Mouse (Mus musculus) gastrocnemius, postnatal 10 days (tissue): ENCODE results near the gene Etl4. TPM values are rescaled to one million over a fixed set of nuclear protein-coding genes. Genes with fewer than 3 reads are reported as not detected.

ENCODE experiments used
- DNase-seq: peaks from one replicate; pipeline ENCODE4 v3.0.0; 2021; ENCODE audit warnings: mixed read lengths
- total RNA-seq, 2 experiments: library from RNA; stranded (reverse); gene quantifications; 2 replicates each; pipeline ENCODE4 v1.2.3; 2021

Etl4 gene
- total RNA-seq, 2 experiments from 2014 or later: 38.2 to 51.1 TPM

- DNase-seq: no peak
Observed at GRCm38 (mm10) chr2:20568456-20568855, 658.9 kb downstream of the Etl4 start.

DNA sequence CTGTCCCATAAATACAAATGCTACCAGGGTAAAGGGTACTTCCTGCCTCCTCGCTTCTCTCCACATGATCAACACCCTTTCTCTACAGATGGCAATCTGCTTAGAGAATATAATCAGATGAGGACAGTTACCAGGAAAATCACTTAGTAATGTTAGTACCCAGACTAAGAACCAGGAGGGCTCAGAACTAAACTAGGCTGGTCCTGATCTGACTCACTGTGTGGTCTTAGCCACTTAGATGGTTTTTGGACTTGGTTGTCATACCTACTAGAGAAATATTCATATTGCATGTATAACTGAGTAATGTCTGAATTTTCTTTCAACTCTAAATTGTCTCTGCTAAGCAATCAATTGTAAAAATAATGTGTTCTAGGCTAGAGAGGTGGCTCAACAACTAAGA lies 662.4 kb downstream of the Etl4 start:
- DNase-seq: no peak

GRCm38 (mm10) chr2:20580331-20580730 lies 670.8 kb downstream of the Etl4 start:
- DNase-seq: no peak

DNA sequence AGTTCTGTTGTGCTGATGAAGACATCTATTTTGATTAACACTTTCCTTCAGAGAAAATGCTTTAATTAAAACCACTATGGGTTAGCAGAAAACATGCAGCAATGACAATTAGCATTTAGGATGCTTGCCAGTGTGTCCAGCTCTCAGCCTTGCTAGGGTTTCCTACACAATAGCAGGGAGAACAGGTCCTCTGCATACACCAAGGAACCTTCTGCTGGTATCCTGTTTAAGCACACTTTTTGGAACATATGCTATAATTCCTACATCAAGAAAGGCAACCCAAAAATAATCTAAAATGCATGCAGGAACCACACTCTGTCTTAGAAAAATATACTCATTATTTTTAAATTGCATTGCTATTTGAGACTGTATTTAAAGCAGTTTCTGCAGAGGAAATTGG lies 673.5 kb downstream of the Etl4 start:
- no peak for DNase-seq

DNA sequence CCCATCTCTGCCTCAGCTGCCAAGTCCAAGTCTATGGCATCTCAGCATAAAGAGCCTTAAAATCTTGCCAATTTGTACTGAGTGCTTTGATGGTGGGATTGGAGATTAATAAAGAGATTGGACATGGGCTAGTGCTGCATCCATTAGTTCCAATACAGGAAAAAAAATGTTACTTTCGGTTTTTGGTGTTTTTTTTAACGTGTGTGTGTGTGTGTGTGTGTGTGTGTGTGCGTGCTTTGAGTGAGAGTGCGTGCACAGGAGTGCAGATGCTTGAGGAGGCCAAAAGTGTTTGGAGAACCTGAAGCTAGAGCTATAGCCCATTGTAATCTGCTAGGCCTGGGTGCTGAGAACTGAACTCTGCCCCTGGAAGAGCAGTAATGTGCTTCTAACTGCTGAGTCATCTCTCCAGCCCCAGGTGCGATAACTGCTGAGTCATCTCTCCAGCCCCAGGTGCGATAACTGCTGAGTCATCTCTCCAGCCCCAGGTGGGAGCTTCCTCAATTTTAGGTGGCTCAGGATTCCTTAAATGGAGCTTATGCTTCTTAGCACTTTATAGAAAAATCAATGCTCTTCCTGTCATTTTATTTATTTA lies 674.1 kb downstream of the Etl4 start:
- no peak for DNase-seq

DNA sequence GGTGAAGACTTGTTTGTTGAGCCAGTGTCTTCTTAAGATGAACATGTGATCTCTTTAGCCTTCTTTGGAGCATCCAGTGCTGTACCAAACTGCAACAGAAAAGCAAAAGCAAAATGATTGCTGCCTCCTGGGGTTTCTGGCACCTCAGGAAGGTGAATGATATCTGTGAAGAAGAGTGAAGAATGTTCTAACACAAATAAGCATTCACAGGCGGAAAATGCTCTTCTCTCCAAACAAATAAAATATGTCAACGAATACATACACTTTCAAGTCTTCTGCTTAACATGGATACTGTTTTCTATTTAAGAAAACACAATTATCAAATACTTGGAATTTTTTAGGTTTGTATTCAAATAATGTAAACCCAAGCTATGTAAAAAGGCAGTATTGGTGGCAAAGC lies 678.3 kb downstream of the Etl4 start:
- DNase-seq: no peak

GRCm38 (mm10) chr2:20588631-20589030 lies 679.1 kb downstream of the Etl4 start:
- DNase-seq: no peak

DNA sequence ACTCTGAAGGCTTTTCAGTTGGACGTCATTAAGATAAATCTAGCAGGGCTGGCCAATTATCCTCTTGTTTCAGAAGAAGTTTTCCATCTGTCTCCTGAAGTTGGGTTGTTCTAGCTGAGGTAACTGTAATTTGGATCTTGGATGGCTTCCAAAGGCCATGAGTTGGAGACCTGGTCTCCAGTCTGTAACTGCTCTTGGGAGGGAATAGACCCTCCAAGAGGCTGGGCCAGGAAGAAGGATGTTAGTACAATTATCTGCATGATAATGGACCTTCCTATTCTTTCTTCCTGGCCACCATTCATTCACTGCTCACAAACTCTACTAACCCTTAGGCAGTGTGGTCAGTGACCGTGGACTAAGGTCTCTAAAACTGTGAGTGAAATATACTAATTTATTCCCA lies 684.5 kb downstream of the Etl4 start:
- no peak for DNase-seq

DNA sequence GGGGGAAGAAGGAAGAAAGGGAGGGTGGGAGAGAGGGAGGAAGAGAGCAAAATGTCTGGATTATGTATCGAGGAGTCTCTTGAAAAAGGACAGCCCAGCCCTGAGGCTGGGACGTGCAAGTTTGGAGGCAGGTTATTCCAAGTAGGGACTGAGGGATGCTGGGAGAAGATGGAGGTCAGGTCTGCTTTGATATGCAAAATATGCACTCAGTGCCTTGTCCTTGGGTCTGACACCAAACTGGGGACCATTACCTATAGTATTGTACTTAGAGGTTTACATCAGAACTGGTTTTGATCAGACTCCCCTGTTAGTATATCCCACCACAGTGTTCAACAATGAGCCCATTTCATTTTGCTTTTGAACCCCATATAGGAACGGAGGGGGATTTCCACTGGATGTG lies 685.4 kb downstream of the Etl4 start:
- DNase-seq: no peak

DNA sequence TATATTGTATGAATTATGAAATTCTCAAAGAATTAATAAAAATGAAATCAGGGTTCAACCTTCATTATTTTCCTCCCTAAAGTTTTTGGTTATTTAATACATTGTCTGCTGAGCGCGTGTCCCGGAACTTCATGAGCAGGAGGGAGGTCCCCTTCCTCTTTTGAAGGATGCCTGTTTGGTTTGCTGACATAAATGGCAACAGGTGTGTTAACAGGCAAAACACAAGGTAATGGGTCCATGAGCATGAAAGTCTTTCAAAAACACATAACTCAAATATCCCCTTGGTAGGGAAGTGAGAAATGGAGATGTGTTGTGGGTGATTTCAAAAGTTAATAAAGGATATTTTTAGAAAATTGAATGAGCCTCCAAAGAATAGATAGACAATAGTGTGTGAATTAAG lies 687.0 kb downstream of the Etl4 start:
- DNase-seq: no peak

DNA sequence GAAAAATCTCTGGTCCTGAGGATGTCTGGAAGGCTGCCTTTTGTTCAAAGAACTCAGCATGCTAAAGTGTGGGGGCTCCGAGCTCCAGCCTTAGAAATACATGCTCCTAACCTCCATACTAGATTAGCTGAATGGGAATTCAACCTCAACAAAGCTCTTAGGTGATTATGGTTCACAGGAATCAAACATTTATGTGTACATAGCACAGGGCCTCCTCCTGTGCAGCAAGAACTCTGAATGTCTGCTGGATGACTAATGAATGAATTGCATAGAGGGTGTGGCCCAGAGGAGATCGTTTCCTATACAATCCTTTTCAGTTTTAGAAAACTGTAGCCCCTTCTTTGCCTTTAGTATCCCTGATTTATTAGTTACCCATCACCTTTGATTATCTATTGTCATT lies 687.6 kb downstream of the Etl4 start:
- DNase-seq: no peak

- no peak for DNase-seq
Observed at GRCm38 (mm10) chr2:20602656-20603055, 693.1 kb downstream of the Etl4 start.

GRCm38 (mm10) chr2:20603536-20603935 lies 694.0 kb downstream of the Etl4 start:
- no peak for DNase-seq

DNA sequence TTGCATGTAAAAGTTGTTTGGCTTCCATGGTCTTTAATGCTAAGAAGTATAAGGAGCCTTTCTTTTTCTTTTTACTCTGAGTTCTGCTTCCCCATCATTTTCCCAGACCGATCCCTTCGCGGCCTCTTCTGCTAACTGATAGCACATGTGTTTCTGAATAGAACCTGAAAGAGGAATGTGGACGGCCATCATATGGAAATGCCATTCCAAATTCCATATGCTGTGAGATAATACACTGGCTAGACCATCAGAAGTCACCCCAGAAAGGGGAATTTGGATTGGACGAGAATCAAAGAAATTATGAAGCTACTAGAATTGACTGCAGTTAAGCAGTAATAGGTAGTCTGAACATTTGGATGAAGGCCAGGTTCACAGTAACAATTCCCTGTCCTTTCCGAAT lies 694.4 kb downstream of the Etl4 start:
- DNase-seq: no peak

GRCm38 (mm10) chr2:20609203-20609602 lies 699.6 kb downstream of the Etl4 start:
- DNase-seq: no peak

DNA sequence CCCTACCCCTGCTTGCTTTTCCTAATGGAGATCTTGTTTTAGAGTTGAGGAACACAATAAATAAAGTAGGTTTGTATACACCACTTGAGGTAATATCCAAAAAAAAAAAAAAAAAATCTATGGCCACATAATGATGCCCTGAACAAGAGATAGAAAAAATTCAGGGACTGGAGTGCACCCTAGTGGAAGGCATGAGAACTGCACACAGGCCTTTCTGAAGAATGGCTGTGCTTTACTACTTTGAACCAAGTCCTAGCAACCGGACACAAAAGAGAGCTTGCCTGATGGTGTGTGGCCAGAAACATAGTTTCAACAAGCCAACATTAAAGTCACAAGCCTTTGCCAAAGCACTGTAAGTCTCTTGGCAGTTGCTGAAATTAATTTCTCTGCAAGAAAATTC lies 706.4 kb downstream of the Etl4 start:
- peak; percentile 46 for DNase-seq

DNA sequence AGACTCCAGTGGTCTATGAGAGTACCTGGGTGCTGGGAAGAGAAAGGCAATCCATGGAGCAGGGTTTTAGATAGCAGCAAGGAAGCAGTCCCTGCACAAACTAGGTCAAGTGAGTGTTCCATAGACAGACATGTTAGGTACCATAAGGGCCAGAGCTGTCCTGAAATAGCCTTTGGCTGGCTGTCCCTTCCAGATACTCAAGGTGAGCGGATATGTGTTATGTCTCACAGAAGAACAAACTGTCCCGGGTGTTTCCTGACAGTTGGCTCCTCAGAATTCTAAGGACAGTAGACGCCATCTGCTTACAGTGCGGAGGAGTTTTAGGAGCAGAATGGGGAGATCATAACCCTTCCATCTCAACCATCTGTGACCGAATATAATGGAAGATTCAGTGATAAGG lies 708.8 kb downstream of the Etl4 start:
- DNase-seq: no peak

GRCm38 (mm10) chr2:20619881-20620280 lies 710.3 kb downstream of the Etl4 start:
- no peak for DNase-seq

DNA sequence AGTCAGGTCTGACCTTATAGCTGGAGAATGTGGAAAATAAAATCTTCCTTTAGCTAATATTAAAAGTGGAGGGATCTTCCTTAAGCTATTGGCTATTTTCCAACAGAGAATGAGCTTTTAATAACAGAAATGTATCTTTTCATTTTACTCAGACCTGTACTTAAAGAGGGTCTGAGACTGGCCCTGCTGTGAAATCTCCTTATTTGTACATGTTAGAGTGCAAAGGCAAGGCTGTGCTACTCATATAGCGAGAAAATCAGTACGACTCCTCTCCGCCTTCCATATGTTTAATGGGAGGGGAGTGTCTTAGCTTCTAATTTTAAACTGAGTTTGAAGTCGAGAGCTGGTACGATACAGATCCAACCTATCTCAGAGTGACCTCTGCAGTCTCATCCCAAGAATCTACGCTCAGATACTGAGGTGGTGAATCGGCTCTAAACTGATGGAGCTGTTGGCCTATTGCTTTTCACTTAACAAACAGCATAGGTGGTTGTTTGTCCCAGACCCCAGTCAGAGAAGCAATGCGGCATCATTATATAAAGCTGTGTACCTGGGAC lies 719.7 kb downstream of the Etl4 start:
- no peak for DNase-seq

DNA sequence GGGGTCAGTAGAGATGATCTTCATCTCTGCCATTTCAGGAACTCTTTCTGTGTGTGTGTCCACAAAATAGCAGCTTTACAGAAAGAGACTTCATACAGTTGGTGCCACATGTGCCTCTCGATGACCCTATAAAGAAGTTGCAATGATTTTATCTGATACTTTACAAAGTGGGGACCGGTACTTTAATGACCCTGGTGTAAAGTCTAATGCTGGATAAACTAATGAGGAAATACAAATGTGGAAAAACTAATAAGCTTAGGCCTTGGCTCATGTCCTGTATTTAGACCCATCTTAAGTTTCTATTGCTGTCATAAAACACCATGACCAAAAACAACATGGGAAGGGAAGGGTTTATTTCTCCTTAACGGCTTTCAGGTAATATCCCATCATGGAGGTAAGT lies 729.0 kb downstream of the Etl4 start:
- no peak for DNase-seq

GRCm38 (mm10) chr2:20639721-20640120 lies 730.1 kb downstream of the Etl4 start:
- no peak for DNase-seq

DNA sequence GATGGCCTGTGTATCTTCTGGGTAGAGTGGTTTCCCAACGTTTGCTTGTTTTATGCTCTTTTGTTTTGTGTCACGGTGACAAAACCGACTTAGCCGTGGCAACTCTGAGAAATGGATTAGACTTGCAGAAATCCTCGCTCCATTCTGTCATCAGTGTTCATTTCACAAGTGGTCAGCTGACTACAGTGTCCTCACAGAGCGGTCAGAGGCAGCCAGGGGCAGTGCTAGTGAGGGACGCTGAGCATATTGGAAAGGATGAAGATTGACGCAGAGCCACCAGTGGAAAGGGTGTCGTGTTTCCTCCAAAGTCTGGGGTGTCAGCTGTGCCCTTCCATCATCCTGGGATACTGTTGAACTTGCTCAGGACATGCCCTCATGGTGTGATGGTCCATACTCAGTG lies 733.2 kb downstream of the Etl4 start:
- DNase-seq: peak; percentile 63

- no peak for DNase-seq
Observed at GRCm38 (mm10) chr2:20649817-20650216, 740.2 kb downstream of the Etl4 start.

- no peak for DNase-seq
Observed at GRCm38 (mm10) chr2:20653116-20653515, 743.5 kb downstream of the Etl4 start.

GRCm38 (mm10) chr2:20654058-20654457 lies 744.5 kb downstream of the Etl4 start:
- DNase-seq: no peak
